Mouse (Mus musculus) adrenal gland, postnatal 0 days (tissue): ENCODE measurements around the gene Eif3k. TPM values are rescaled to one million over a fixed set of nuclear protein-coding genes. Genes with fewer than 3 reads are reported as not detected.

Experiments
- polyA plus RNA-seq: library from polyadenylated mRNA; unstranded; fragments of >200 nt; fragmentation: Nextera tagmentation; extraction: Ambion mirVana; gene quantifications from 2 replicates; pipeline ENCODE4 v1.2.1, GENCODE M21; 2015

The Eif3k gene
- polyA plus RNA-seq = 348 and 365 TPM in 2 replicates

GRCm38 (mm10) chr7:28981651-28982273, at the start of gene Eif3k, which contains the start of gene Map4k1:
Gene Eif3k, minus strand, starts transcription at chr7:28981864.
Gene Map4k1, plus strand, starts transcription at chr7:28982050.

DNA sequence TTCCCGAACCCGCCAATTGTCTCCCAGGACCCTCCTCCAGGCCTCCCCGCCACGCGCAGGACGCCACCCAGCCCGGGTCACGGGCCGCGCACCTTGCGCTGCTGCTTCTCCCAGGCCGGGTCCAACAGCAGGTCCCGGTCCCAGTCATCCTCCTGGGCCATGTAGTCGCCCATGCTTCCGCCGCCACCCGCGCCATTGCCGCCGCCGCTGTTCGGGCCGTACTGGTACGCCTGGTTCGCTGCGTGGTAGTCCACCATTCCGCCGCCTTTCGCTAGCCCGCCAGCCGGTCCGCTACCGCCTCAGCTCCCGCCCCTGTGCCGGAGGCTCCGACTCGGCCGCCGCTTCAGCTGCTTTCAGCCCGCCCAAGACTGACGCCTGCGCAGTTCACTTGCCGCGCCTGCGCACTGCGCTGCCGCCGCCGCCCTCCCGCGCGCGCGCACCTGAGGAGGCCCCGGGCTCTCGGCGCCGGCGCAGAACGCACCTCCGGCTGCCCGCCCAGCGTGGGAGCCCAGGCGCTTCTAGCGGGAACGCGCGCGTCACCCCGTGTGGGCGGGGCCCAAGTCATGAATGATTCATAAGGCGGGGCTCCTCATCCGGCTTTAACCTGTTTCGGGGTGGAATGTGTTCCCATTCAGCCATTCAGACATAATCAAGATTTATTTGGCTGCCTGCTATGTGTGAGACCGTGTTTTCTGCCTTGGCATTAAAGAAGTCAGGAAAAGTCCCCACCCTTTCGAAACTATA, 19.6 kb downstream of the Eif3k start, which contains the start of gene Actn4:
TSS of gene Actn4 (minus strand) at position 414 of the 744 bp plus-strand sequence.

Other genes with a start within 250 kb of the Eif3k start
- gene Mrps12, start 240.0 kb downstream of the Eif3k start, polyA plus RNA-seq = 130 and 197 TPM in 2 replicates
- gene Sars2, start 239.9 kb downstream of the Eif3k start, polyA plus RNA-seq = 7.9 and 19.9 TPM in 2 replicates
- not detected in 2 replicates for gene Ccer2, start 225.7 kb downstream of the Eif3k start, polyA plus RNA-seq
- 46.5 and 52.2 TPM in 2 replicates for gene Sirt2, start 215.1 kb downstream of the Eif3k start, polyA plus RNA-seq
- 30.7 and 43.9 TPM in 2 replicates for gene Nfkbib, start 214.4 kb downstream of the Eif3k start, polyA plus RNA-seq
- 3.0 and 5.3 TPM in 2 replicates for gene Rinl, start 192.9 kb downstream of the Eif3k start, polyA plus RNA-seq
- 156 and 183 TPM in 2 replicates for gene Hnrnpl, start 173.3 kb downstream of the Eif3k start, polyA plus RNA-seq
- gene Ech1, start 156.6 kb downstream of the Eif3k start, polyA plus RNA-seq = 541 and 544 TPM in 2 replicates
- 18.2 and 18.7 TPM in 2 replicates for gene Lgals4, start 148.0 kb downstream of the Eif3k start, polyA plus RNA-seq
- 9.4 and 14.7 TPM in 2 replicates for gene Lgals7, start 118.0 kb downstream of the Eif3k start, polyA plus RNA-seq
- 0.46 TPM in 1 of 2 replicates, not detected in the other for gene Capn12, start 100.4 kb downstream of the Eif3k start, polyA plus RNA-seq
- gene Actn4, start 19.5 kb downstream of the Eif3k start, polyA plus RNA-seq = 121 and 144 TPM in 2 replicates
- gene Map4k1, start 186 bp upstream of the Eif3k start, polyA plus RNA-seq = 2.1 and 8.1 TPM in 2 replicates
- 0.41 and 1.5 TPM in 2 replicates for gene Ryr1, start 143.3 kb upstream of the Eif3k start, polyA plus RNA-seq
- gene Rasgrp4, start 153.0 kb upstream of the Eif3k start, polyA plus RNA-seq = 0.65 and 0.72 TPM in 2 replicates
- gene Fam98c, start 174.4 kb upstream of the Eif3k start, polyA plus RNA-seq = 22.0 and 30.3 TPM in 2 replicates
- gene Ggn, start 188.3 kb upstream of the Eif3k start, polyA plus RNA-seq = 0.65 and 1.1 TPM in 2 replicates
- 2.3 and 3.7 TPM in 2 replicates for gene Spred3, start 188.5 kb upstream of the Eif3k start, polyA plus RNA-seq
- gene Psmd8, start 198.8 kb upstream of the Eif3k start, polyA plus RNA-seq = 266 and 370 TPM in 2 replicates
- 0.76 and 1.7 TPM in 2 replicates for gene Catsperg1, start 232.2 kb upstream of the Eif3k start, polyA plus RNA-seq